Mouse (Mus musculus): ENCODE data around the gene Arl16. TPM values are rescaled to one million over a fixed set of nuclear protein-coding genes. Genes with fewer than 3 reads are reported as not detected.

Arl16 gene
- polyA plus RNA-seq, 2 experiments: 9.9 to 13.0 TPM

- no peak for TF ChIP-seq CTCF (IDR thresholded peaks at IDR 0.05; ENCODE audit: low read depth)
- no peak for TF ChIP-seq EP300 (IDR thresholded peaks at IDR 0.05; ENCODE audit: low read depth)
- Histone ChIP-seq H3K9me3 (ENCODE audit: control insufficient read depth, low read length) (no peaks in the 10 kb centered on the region), H3K4me1 (replicated peaks; ENCODE audit: control insufficient read depth in 2 of 2, insufficient read depth in 2 of 2, low read length in 1 of 2) (no peaks in the 10 kb centered on the region), H3K4me2 (ENCODE audit: low read depth) (no peak overlapping the region), H3K27me3 (ENCODE audit: control insufficient read depth, insufficient read depth, low read length) (no peaks in the 10 kb centered on the region), H3K27ac (no peak overlapping the region), H3K4me3 (ENCODE audit: insufficient read depth in 1 of 2, low read depth in 2 of 2, low read length in 2 of 2) (no peak overlapping the region), H3K9ac (replicated peaks) (no peak overlapping the region), H3K36me3 (replicated peaks; ENCODE audit: control insufficient read depth, insufficient read depth, low read depth) (no peaks in the 10 kb centered on the region)
- ATAC-seq (ENCODE audit: insufficient read depth): no peak
- WGBS (ENCODE audit: insufficient replicate concordance): 49% methylated on average over 3 of the region's 3 CpGs
- no peak for DNase-seq (ENCODE audit: low read depth in 3 of 3, low spot score in 3 of 3)
Observed at GRCm38 (mm10) chr11:120445475-120445874, 21.9 kb downstream of the Arl16 start.

DNA sequence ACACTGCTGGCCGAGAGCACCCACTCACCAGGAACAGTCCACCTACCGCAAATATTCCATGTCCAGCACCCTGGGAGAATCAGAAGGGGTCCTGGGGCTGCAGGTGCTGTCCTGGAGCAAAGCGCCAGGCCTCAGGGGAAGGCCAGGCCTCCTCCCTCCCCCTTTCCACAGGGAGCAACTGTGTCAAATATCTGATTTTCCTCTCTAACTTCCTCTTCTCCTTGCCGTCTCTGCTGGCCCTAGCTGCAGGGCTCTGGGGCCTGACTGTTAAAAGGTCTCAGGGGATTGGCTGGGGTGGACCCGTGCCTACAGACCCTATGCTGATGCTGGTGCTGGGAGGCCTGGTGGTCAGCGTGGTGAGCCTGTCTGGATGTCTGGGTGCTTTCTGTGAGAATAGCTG lies 23.3 kb downstream of the Arl16 start:
- Histone ChIP-seq H3K4me3 (ENCODE audit: insufficient read depth in 1 of 2, low read depth in 2 of 2, low read length in 2 of 2) (no peak overlapping the region), H3K36me3 (replicated peaks; ENCODE audit: control insufficient read depth, insufficient read depth, low read depth) (no peaks in the 10 kb centered on the region), H3K4me2 (ENCODE audit: low read depth) (no peak overlapping the region), H3K27ac (no peak overlapping the region), H3K9me3 (ENCODE audit: control insufficient read depth, low read length) (no peaks in the 10 kb centered on the region), H3K27me3 (ENCODE audit: control insufficient read depth, insufficient read depth, low read length) (no peaks in the 10 kb centered on the region), H3K4me1 (replicated peaks; ENCODE audit: control insufficient read depth in 2 of 2, insufficient read depth in 2 of 2, low read length in 1 of 2) (no peaks in the 10 kb centered on the region), H3K9ac (replicated peaks) (no peak overlapping the region)
- no peak for DNase-seq (ENCODE audit: low read depth in 3 of 3, low spot score in 3 of 3)
- 49% methylated on average over 6 of the region's 6 CpGs for WGBS (ENCODE audit: insufficient replicate concordance)
- no peak for ATAC-seq (ENCODE audit: insufficient read depth)
- TF ChIP-seq EP300 (IDR thresholded peaks at IDR 0.05; ENCODE audit: low read depth) (no peak), CTCF (IDR thresholded peaks at IDR 0.05; ENCODE audit: low read depth) (no peak)

DNA sequence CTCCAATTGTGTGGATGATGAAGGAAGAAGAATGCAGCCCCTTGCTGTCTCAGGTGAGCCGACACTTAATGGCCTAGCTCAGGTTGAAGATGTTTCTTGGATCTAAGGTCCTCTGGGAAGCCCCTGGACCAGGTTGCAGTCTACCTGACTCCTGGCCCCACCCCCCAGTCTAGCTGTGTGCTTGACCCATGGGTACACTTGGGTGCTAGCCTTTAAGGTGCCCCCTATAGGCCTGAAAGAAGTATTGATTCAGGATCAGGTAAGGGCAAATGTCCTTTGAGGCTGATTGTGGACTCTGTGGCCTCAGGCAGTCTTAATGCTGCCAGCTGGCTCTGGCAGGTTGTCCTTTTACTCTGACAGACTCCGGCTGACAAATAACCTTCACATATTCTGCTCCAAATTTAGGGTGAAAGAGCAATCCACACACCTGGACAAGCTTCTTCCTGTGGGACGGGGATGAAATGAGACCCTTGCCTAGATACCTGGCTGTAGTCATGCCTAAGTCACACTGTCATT lies 24.6 kb downstream of the Arl16 start:
- no peak for DNase-seq (ENCODE audit: low read depth in 3 of 3, low spot score in 3 of 3)
- no peaks in the 10 kb centered on the region for H3K9me3 ChIP-seq (ENCODE audit: control insufficient read depth, low read length)
- no peak for TF ChIP-seq CTCF (IDR thresholded peaks at IDR 0.05; ENCODE audit: low read depth)
- no peak for TF ChIP-seq EP300 (IDR thresholded peaks at IDR 0.05; ENCODE audit: low read depth)
- no peak overlapping the region for H3K9ac ChIP-seq (replicated peaks)
- no peak overlapping the region for H3K27ac ChIP-seq
- no peak overlapping the region for H3K4me3 ChIP-seq (ENCODE audit: insufficient read depth in 1 of 2, low read depth in 2 of 2, low read length in 2 of 2)
- H3K36me3 ChIP-seq (replicated peaks; ENCODE audit: control insufficient read depth, insufficient read depth, low read depth): no peaks in the 10 kb centered on the region
- 74% methylated on average over 3 of the region's 3 CpGs for WGBS (ENCODE audit: insufficient replicate concordance)
- no peaks in the 10 kb centered on the region for H3K27me3 ChIP-seq (ENCODE audit: control insufficient read depth, insufficient read depth, low read length)
- no peak overlapping the region for H3K4me2 ChIP-seq (ENCODE audit: low read depth)
- no peaks in the 10 kb centered on the region for H3K4me1 ChIP-seq (replicated peaks; ENCODE audit: control insufficient read depth in 2 of 2, insufficient read depth in 2 of 2, low read length in 1 of 2)
- ATAC-seq (ENCODE audit: insufficient read depth): no peak

DNA sequence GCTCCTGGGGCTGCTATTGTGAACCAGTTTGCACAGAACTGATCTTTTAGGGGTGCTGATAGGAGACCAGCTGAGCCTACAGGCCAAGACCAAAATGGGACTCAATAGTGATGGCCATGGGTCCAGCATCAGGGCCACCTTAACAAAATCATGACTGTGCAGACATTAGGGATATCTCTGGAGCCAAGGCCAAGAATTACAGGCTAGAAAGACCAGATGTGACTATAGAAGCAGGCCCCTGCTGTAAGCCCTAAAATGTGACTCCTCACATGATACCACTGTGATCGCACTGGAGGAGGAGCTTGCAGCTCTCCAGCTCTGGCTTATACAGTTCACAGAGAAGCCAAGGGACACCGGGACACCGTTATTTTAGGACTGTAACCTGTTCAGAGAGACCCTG lies 25.1 kb downstream of the Arl16 start, which contains the start of gene Tspan10:
Gene Tspan10, plus strand, starts transcription at position 301 of the 400 bp plus-strand sequence.
- H3K4me3 ChIP-seq (ENCODE audit: insufficient read depth in 1 of 2, low read depth in 2 of 2, low read length in 2 of 2): no peak within 1 kb of the TSS
- ATAC-seq (ENCODE audit: insufficient read depth): no peak
- H3K4me1 ChIP-seq (replicated peaks; ENCODE audit: control insufficient read depth in 2 of 2, insufficient read depth in 2 of 2, low read length in 1 of 2): no peaks in the 10 kb centered on the region
- TF ChIP-seq EP300 (IDR thresholded peaks at IDR 0.05; ENCODE audit: low read depth) (no peak), CTCF (IDR thresholded peaks at IDR 0.05; ENCODE audit: low read depth) (no peak)
- no peak within 1 kb of the TSS for H3K9ac ChIP-seq (replicated peaks)
- H3K36me3 ChIP-seq (replicated peaks; ENCODE audit: control insufficient read depth, insufficient read depth, low read depth): no peaks in the 10 kb centered on the region
- H3K27ac ChIP-seq: no peak within 1 kb of the TSS
- 73% methylated on average over 3 of the region's 3 CpGs for WGBS (ENCODE audit: insufficient replicate concordance)
- H3K9me3 ChIP-seq (ENCODE audit: control insufficient read depth, low read length): no peaks in the 10 kb centered on the region
- DNase-seq (ENCODE audit: low read depth in 3 of 3, low spot score in 3 of 3): no peak
- no peaks in the 10 kb centered on the region for H3K27me3 ChIP-seq (ENCODE audit: control insufficient read depth, insufficient read depth, low read length)
- H3K4me2 ChIP-seq (ENCODE audit: low read depth): no peak within 1 kb of the TSS

GRCm38 (mm10) chr11:120437857-120438385 lies 29.5 kb downstream of the Arl16 start:
- Histone ChIP-seq H3K9me3 (ENCODE audit: control insufficient read depth, low read length) (no peaks in the 10 kb centered on the region), H3K9ac (replicated peaks) (peak overlapping the region; percentile 91), H3K36me3 (replicated peaks; ENCODE audit: control insufficient read depth, insufficient read depth, low read depth) (peaks cover 10% of the 10 kb centered on the region), H3K4me3 (ENCODE audit: insufficient read depth in 1 of 2, low read depth in 2 of 2, low read length in 2 of 2) (peak overlapping the region; percentile 84 to 96), H3K4me2 (ENCODE audit: low read depth) (peak overlapping the region; percentile 93), H3K4me1 (replicated peaks; ENCODE audit: control insufficient read depth in 2 of 2, insufficient read depth in 2 of 2, low read length in 1 of 2) (peaks cover 9 to 10% of the 10 kb centered on the region in 2 experiments), H3K27ac (peak overlapping the region; percentile 75), H3K27me3 (ENCODE audit: control insufficient read depth, insufficient read depth, low read length) (no peaks in the 10 kb centered on the region)
- WGBS (ENCODE audit: insufficient replicate concordance): 27% methylated on average over 12 of the region's 12 CpGs
- TF ChIP-seq CTCF (IDR thresholded peaks at IDR 0.05; ENCODE audit: low read depth) (no peak), EP300 (IDR thresholded peaks at IDR 0.05; ENCODE audit: low read depth) (no peak)
- ATAC-seq (ENCODE audit: insufficient read depth) (no peak), DNase-seq (ENCODE audit: low read depth in 3 of 3, low spot score in 3 of 3) (no peak)

Data from liver, embryonic 14.5 days (tissue).